Mouse (Mus musculus) adrenal gland, postnatal 36 days (tissue): ENCODE measurements around the gene Hspa1a. TPM values are rescaled to one million over a fixed set of nuclear protein-coding genes. Genes with fewer than 3 reads are reported as not detected.

Source experiments
- total RNA-seq, 2 experiments: library from RNA; stranded (reverse); gene quantifications; 2 replicates each; pipeline ENCODE4 v1.2.3; 2021

Gene Hspa1a
- total RNA-seq, 2 experiments from 2014 or later, result 36.0 to 86.1 TPM

Other genes with a start within 250 kb of the Hspa1a start
- gene C4b, start 228.3 kb downstream of the Hspa1a start, total RNA-seq, result 100 to 1,000 TPM; 140 to 152 TPM
- gene Cyp21a1, start 167.6 kb downstream of the Hspa1a start, total RNA-seq, result 1,000 to 10,000 TPM; 6,006 to 9,312 TPM
- 10 to 100 TPM; 35.8 to 57.5 TPM for gene Stk19, start 135.2 kb downstream of the Hspa1a start, total RNA-seq
- 10 to 100 TPM; 66.9 to 67.3 TPM for gene Dxo, start 135.1 kb downstream of the Hspa1a start, total RNA-seq
- 10 to 100 TPM; 59.5 to 59.9 TPM for gene Skiv2l, start 121.9 kb downstream of the Hspa1a start, total RNA-seq
- 10 to 100 TPM; 52.6 to 53.4 TPM for gene Nelfe, start 121.8 kb downstream of the Hspa1a start, total RNA-seq
- gene Cfb, start 109.6 kb downstream of the Hspa1a start, total RNA-seq, result 10 to 100 TPM; 11.4 to 20.9 TPM
- 10 to 100 TPM; 10.4 to 17.4 TPM for gene Zbtb12, start 92.7 kb downstream of the Hspa1a start, total RNA-seq
- not detected for gene Gm20547, start 90.1 kb downstream of the Hspa1a start, total RNA-seq
- gene C2, start 73.9 kb downstream of the Hspa1a start, total RNA-seq, result 100 to 1,000 TPM in 1 of 2 experiments, 10 to 100 TPM in 1; 85.2 to 119 TPM
- gene Ehmt2, start 73.7 kb downstream of the Hspa1a start, total RNA-seq, result 100 to 1,000 TPM; 124 to 143 TPM
- gene Slc44a4, start 57.7 kb downstream of the Hspa1a start, total RNA-seq, result 1 to 10 TPM in 1 of 2 experiments, under 1 TPM in 1; 0.83 to 1.7 TPM
- gene Neu1, start 40.9 kb downstream of the Hspa1a start, total RNA-seq, result 10 to 100 TPM; 25.4 to 27.4 TPM
- gene Hspa1b, start 12.9 kb downstream of the Hspa1a start, total RNA-seq, result 100 to 1,000 TPM in 1 of 2 experiments, 10 to 100 TPM in 1; 80.1 to 206 TPM
- not detected for gene Gm20481, start 2.2 kb downstream of the Hspa1a start, total RNA-seq
- under 1 TPM; 0.20 to 0.36 TPM for gene Hspa1l, start 547 bp upstream of the Hspa1a start, total RNA-seq
- 10 to 100 TPM; 35.2 to 35.5 TPM for gene Lsm2, start 9.7 kb upstream of the Hspa1a start, total RNA-seq
- gene Vars, start 28.8 kb upstream of the Hspa1a start, total RNA-seq, result 10 to 100 TPM; 61.5 to 62.9 TPM
- gene Vwa7, start 44.4 kb upstream of the Hspa1a start, total RNA-seq, result under 1 TPM; 0.53 to 0.59 TPM
- gene Sapcd1, start 55.9 kb upstream of the Hspa1a start, total RNA-seq, result 1 to 10 TPM in 1 of 2 experiments, under 1 TPM in 1; 0.82 to 1.3 TPM
- 1 to 10 TPM in 1 of 2 experiments, under 1 TPM in 1; 0.95 to 1.6 TPM for gene Msh5, start 74.6 kb upstream of the Hspa1a start, total RNA-seq
- gene Clic1, start 77.8 kb upstream of the Hspa1a start, total RNA-seq, result 100 to 1,000 TPM in 1 of 2 experiments, 10 to 100 TPM in 1; 83.6 to 109 TPM
- gene Ddah2, start 86.9 kb upstream of the Hspa1a start, total RNA-seq, result 10 to 100 TPM; 16.1 to 18.2 TPM
- gene Ly6g6c, start 93.2 kb upstream of the Hspa1a start, total RNA-seq, result under 1 TPM in 1 of 2 experiments, not detected in 1; 0.56 TPM
- not detected for gene Mpig6b, start 94.0 kb upstream of the Hspa1a start, total RNA-seq
- under 1 TPM in 1 of 2 experiments, not detected in 1; 0.50 TPM for gene Ly6g6e, start 104.7 kb upstream of the Hspa1a start, total RNA-seq
- under 1 TPM in 1 of 2 experiments, not detected in 1; 0.43 TPM for gene Ly6g6d, start 105.9 kb upstream of the Hspa1a start, total RNA-seq
- gene Ly6g6f, start 113.5 kb upstream of the Hspa1a start, total RNA-seq, result not detected
- gene Abhd16a, start 117.1 kb upstream of the Hspa1a start, total RNA-seq, result 10 to 100 TPM; 73.9 to 89.4 TPM
- gene Ly6g5c, start 136.1 kb upstream of the Hspa1a start, total RNA-seq, result not detected
- under 1 TPM; 0.26 to 0.43 TPM for gene Ly6g5b, start 143.3 kb upstream of the Hspa1a start, total RNA-seq
- gene Gpank1, start 149.3 kb upstream of the Hspa1a start, total RNA-seq, result 10 to 100 TPM; 11.1 to 12.1 TPM
- 100 to 1,000 TPM; 207 to 209 TPM for gene Csnk2b, start 149.9 kb upstream of the Hspa1a start, total RNA-seq
- gene D17H6S53E, start 154.2 kb upstream of the Hspa1a start, total RNA-seq, result 10 to 100 TPM; 25.0 to 29.5 TPM
- not detected for gene Apom, start 159.9 kb upstream of the Hspa1a start, total RNA-seq
- gene Bag6, start 163.0 kb upstream of the Hspa1a start, total RNA-seq, result 100 to 1,000 TPM; 372 to 389 TPM
- 100 to 1,000 TPM; 212 to 261 TPM for gene Prrc2a, start 192.7 kb upstream of the Hspa1a start, total RNA-seq
- gene Aif1, start 203.9 kb upstream of the Hspa1a start, total RNA-seq, result 1 to 10 TPM; 3.8 to 4.4 TPM
- gene Lst1, start 216.3 kb upstream of the Hspa1a start, total RNA-seq, result 1 to 10 TPM; 4.4 to 4.8 TPM
- gene Ltb, start 222.3 kb upstream of the Hspa1a start, total RNA-seq, result 1 to 10 TPM in 1 of 2 experiments, under 1 TPM in 1; 0.89 to 6.6 TPM
- gene Tnf, start 229.9 kb upstream of the Hspa1a start, total RNA-seq, result under 1 TPM; 0.23 to 0.36 TPM
- under 1 TPM; 0.36 to 0.40 TPM for gene Lta, start 233.2 kb upstream of the Hspa1a start, total RNA-seq
- gene Gm16181, start 248.7 kb upstream of the Hspa1a start, total RNA-seq, result not detected